Mouse (Mus musculus): Measurements from ENCODE around the gene Rnf133.

DNA sequence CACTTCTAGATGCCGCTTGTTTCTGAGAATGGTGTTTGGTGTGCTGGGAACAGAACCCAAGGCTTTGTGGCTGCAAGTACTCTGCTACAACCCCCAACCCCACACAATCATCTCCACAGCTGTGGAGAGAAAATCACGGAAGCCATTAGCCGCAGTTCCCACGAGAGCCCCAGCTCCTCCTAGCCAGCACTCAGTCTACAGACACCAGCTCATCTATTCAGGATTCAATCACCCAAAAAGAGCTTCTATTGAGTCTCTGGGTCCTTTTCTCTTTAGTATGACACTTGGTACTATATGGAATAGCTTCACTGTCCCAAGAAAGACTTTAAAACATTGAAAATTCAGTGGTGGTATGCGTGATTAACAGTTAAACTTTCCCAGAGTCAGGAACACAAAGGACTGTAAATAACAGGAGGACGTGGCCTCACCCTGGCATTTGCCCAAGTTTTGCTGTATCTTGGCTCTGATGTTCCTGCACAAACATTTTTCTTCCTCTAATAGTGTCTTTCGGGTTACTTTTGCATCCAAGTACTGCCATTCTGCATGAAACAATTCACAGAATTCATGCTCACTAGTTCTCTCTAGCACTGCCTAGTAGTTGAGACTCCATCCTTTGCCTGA, 2.4 kb downstream of the Rnf133 start:
- TF ChIP-seq CTCF (IDR thresholded peaks at IDR 0.05; ENCODE audit: insufficient read depth, low read depth, low read length) (no peak), POLR2A (IDR thresholded peaks at IDR 0.05; ENCODE audit: insufficient read depth, low read depth, low read length) (no peak)
